Mouse (Mus musculus): ENCODE measurements around the gene Cib2.

- TF ChIP-seq POLR2A (IDR thresholded peaks at IDR 0.05; ENCODE audit: insufficient read length, low read depth) (no peak), MAX (IDR thresholded peaks at IDR 0.05; ENCODE audit: low read depth) (no peak), CEBPB (IDR thresholded peaks at IDR 0.05; ENCODE audit: insufficient read depth, poor library complexity, severe bottlenecking) (no peak), TCF12 (IDR thresholded peaks at IDR 0.05; ENCODE audit: insufficient read depth, poor library complexity, severe bottlenecking) (no peak), MYOG (IDR thresholded peaks at IDR 0.05; ENCODE audit: control insufficient read depth in 1 of 3, insufficient read depth in 1 of 3, insufficient read length in 2 of 3, low read depth in 2 of 3) (no peak), MYOD1 (IDR thresholded peaks at IDR 0.05; ENCODE audit: control insufficient read depth in 1 of 3, insufficient read length in 2 of 3, low read depth in 2 of 3) (no peak), E2F4 (IDR thresholded peaks at IDR 0.05; ENCODE audit: insufficient read depth) (no peak), POLR2AphosphoS2 (IDR thresholded peaks at IDR 0.05; ENCODE audit: insufficient read length, low read depth) (no peak), SRF (IDR thresholded peaks at IDR 0.05; ENCODE audit: control insufficient read depth, insufficient read length, low read depth) (no peak), USF1 (IDR thresholded peaks at IDR 0.05; ENCODE audit: low read depth) (no peak), REST (IDR thresholded peaks at IDR 0.05; ENCODE audit: insufficient read depth, insufficient read length) (no peak), TCF3 (IDR thresholded peaks at IDR 0.05; ENCODE audit: insufficient read length, low read depth) (no peak)
These were observed 60.2 kb downstream of the Cib2 start for GRCm38 (mm10) chr9:54499791-54500190.

Measured in myocyte (in vitro differentiated cells).